Mouse (Mus musculus) frontal cortex, postnatal 10 days (tissue): ENCODE results near the gene Psmg4.

Source experiments
- DNase-seq, 2 experiments: peaks; one replicate each; pipeline ENCODE4 v3.0.0; 2022; ENCODE audit warnings: low spot score in 2 of 2, mixed read lengths in 1 of 2

Psmg4 gene

GRCm38 (mm10) chr13:34162491-34163303, at the start of gene Psmg4:
TSS of gene Psmg4 (plus strand) at chr13:34162964.
- DNase-seq = peak; percentile 86 to 93

GRCm38 (mm10) chr13:34113086-34113485, 49.7 kb upstream of the Psmg4 start:
- DNase-seq = no peak

- DNase-seq = no peak
Observed at GRCm38 (mm10) chr13:34114654-34115053, 48.1 kb upstream of the Psmg4 start.

- DNase-seq = no peak
Observed at GRCm38 (mm10) chr13:34116508-34116907, 46.3 kb upstream of the Psmg4 start.

GRCm38 (mm10) chr13:34118816-34119215, 43.9 kb upstream of the Psmg4 start:
- DNase-seq = no peak

- DNase-seq = no peak
Observed at GRCm38 (mm10) chr13:34119406-34119805, 43.4 kb upstream of the Psmg4 start.

- no peak for DNase-seq
Observed at GRCm38 (mm10) chr13:34120536-34120935, 42.2 kb upstream of the Psmg4 start.

GRCm38 (mm10) chr13:34125711-34126110, 37.1 kb upstream of the Psmg4 start:
- no peak for DNase-seq

- no peak for DNase-seq
Observed at GRCm38 (mm10) chr13:34128276-34129114, 34.3 kb upstream of the Psmg4 start.

- DNase-seq = peak; percentile 73 to 81
Observed at GRCm38 (mm10) chr13:34129485-34130225, 33.1 kb upstream of the Psmg4 start.

GRCm38 (mm10) chr13:34130226-34130731, 32.5 kb upstream of the Psmg4 start, which contains the start of gene Tubb2b:
TSS of gene Tubb2b (minus strand) at chr13:34130466.
- peak; percentile 89 to 92 for DNase-seq

- peak; percentile 64 to 69 for DNase-seq
Observed at GRCm38 (mm10) chr13:34131011-34131707, 31.6 kb upstream of the Psmg4 start.

GRCm38 (mm10) chr13:34131708-34132060, 31.1 kb upstream of the Psmg4 start:
- DNase-seq = peak; percentile 71 to 75

GRCm38 (mm10) chr13:34132299-34132698, 30.5 kb upstream of the Psmg4 start:
- DNase-seq = peak in 1 of 2 experiments; percentile 22

- no peak for DNase-seq
Observed at GRCm38 (mm10) chr13:34132875-34133274, 29.9 kb upstream of the Psmg4 start.

GRCm38 (mm10) chr13:34133326-34134071, 29.3 kb upstream of the Psmg4 start:
- peak in 1 of 2 experiments; percentile 18 for DNase-seq

GRCm38 (mm10) chr13:34134276-34134675, 28.5 kb upstream of the Psmg4 start:
- peak in 1 of 2 experiments; percentile 22 for DNase-seq

GRCm38 (mm10) chr13:34136605-34137004, 26.2 kb upstream of the Psmg4 start:
- DNase-seq = peak in 1 of 2 experiments; percentile 51

- DNase-seq = peak in 1 of 2 experiments; percentile 2
Observed at GRCm38 (mm10) chr13:34143389-34143788, 19.4 kb upstream of the Psmg4 start.

- no peak for DNase-seq
Observed at GRCm38 (mm10) chr13:34146916-34147315, 15.8 kb upstream of the Psmg4 start.
